Comparison of ENCODE assay signal across 9 mouse cellular contexts in the genomic region with DNA sequence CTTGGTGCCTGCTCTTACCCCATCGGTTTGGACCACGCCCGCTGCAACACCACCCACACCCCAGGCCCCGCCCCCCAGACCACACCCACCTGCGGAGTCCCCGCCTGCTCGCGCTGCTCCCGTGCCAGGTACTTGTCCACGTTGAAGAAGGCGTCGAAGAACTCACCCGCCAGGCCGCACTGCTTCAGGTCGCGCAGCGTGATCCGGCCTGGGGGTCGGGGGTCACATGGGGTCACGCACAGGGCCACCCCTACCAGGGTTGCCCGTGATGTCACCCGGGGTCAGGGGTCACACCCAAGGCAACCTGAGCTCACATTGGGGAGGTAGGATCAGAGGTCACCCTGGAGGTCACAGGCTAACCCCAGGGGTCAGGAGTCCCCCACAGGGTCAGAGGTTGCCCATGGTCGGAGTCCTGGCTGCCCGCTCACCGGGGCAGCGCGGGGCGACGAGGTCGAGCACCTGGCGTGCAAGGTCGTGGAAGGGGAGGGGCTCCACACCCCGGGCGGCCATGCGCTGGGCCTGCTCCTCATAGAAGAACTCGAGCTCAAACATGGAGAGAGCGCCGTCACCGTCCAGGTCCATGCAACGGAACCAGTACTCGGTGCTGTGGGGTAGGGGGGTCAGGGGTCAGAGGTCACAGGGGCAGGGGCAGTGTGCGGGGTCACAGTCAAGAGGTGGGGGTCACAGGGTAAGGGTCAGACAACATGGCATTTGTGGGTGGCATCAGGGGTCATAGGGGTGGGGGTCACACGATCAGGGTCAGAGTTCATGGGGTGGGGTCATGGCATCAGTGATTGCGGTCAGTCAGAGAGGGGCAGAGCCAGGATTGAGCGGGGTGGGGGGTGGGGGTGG. TPM values are rescaled to one million over a fixed set of nuclear protein-coding genes. Genes with fewer than 3 reads are reported as not detected.
DNase-seq lines count a peak whose midpoint lies in the region; ATAC-seq and TF ChIP-seq lines count a peak whose summit lies in the region.
"Had no signal": no experiment of that assay in that cellular context is flagged by ENCODE, and none has a peak within 500 bp of the region (broad histone marks: within the 10 kb centered on the region; RNA-seq: fewer than 3 reads in every experiment).

No protein-coding gene starts in this region.

- no peak overlapping the region for H3K4me3 ChIP-seq in embryonic facial prominence, embryonic 13.5 days
- no peak overlapping the region for H3K4me3 ChIP-seq in hindbrain, postnatal 0 days (ENCODE audit: low read length)
- no peak overlapping the region for H3K4me3 ChIP-seq in limb, embryonic 10.5 days
- H3K4me3 ChIP-seq: myocyte had no signal

- no peak overlapping the region for H3K27ac ChIP-seq in embryonic facial prominence, embryonic 13.5 days
- no peak overlapping the region for H3K27ac ChIP-seq in hindbrain, postnatal 0 days
- H3K27ac ChIP-seq in limb, embryonic 10.5 days = no peak overlapping the region

- H3K9ac ChIP-seq in embryonic facial prominence, embryonic 13.5 days = no peak overlapping the region
- no peak overlapping the region for H3K9ac ChIP-seq in hindbrain, postnatal 0 days (replicated peaks; ENCODE audit: low read length)

- no peak for ATAC-seq in CD4-positive, CD25-positive, alpha-beta regulatory T cell, adult 4 months
- peak; percentile 38; the same call in 1 of the 2 replicates for ATAC-seq in embryonic facial prominence, embryonic 13.5 days (ENCODE audit: insufficient number of reproducible peaks, insufficient read depth, low FRiP score, low TSS enrichment, low read depth)
- peak; percentile 25; the same call in 1 of the 2 replicates for ATAC-seq in hindbrain, postnatal 0 days

- H3K36me3 ChIP-seq in embryonic facial prominence, embryonic 13.5 days = peaks cover 38% of the 10 kb centered on the region
- H3K36me3 ChIP-seq in hindbrain, postnatal 0 days (ENCODE audit: insufficient read depth, low read length) = peaks cover 21% of the 10 kb centered on the region
- H3K36me3 ChIP-seq in limb, embryonic 10.5 days = peaks cover 38% of the 10 kb centered on the region

- peaks cover 32% of the 10 kb centered on the region for H3K9me3 ChIP-seq in embryonic facial prominence, embryonic 13.5 days
- H3K9me3 ChIP-seq in hindbrain, postnatal 0 days (ENCODE audit: low read length) = 0 out of 2 replicates have a peak, but pooled peaks cover 10% of the 10 kb centered on the region
- peaks cover 10% of the 10 kb centered on the region; the same call in 1 of the 2 replicates for H3K9me3 ChIP-seq in limb, embryonic 10.5 days (replicated peaks)

- DNase-seq in CD4-positive, CD25-positive, alpha-beta regulatory T cell, adult 2 months (ENCODE audit: low read depth, low spot score) = peak; percentile 44
- DNase-seq in right cerebral cortex, adult 18-20 months = peak; percentile 5
- no peak for DNase-seq in right cerebral cortex, adult 2 months (ENCODE audit: low spot score in 2 of 2)
- peak; percentile 4 for DNase-seq in hindbrain, postnatal 0 days (ENCODE audit: low spot score)
- peak; percentile 30 for DNase-seq in limb, embryonic 10.5 days (ENCODE audit: low spot score)
- peak; percentile 14 for DNase-seq in skeletal muscle tissue, adult 2 months (ENCODE audit: low read depth, low spot score)

- H3K27me3 ChIP-seq in embryonic facial prominence, embryonic 13.5 days = no peaks in the 10 kb centered on the region
- no peaks in the 10 kb centered on the region for H3K27me3 ChIP-seq in hindbrain, postnatal 0 days (ENCODE audit: insufficient read depth, low read length)
- H3K27me3 ChIP-seq in limb, embryonic 10.5 days (ENCODE audit: low read depth, poor library complexity, severe bottlenecking) = no peaks in the 10 kb centered on the region

- 97% methylated on average over 45 of the region's 45 CpGs for WGBS in embryonic facial prominence, embryonic 13.5 days
- 98% methylated on average over 45 of the region's 45 CpGs for WGBS in hindbrain, postnatal 0 days
- 97% methylated on average over 45 of the region's 45 CpGs for WGBS in limb, embryonic 10.5 days

- no peak overlapping the region for H3K4me2 ChIP-seq in embryonic facial prominence, embryonic 13.5 days
- no peak overlapping the region for H3K4me2 ChIP-seq in hindbrain, postnatal 0 days (ENCODE audit: low read depth, low read length)

- no peaks in the 10 kb centered on the region for H3K4me1 ChIP-seq in embryonic facial prominence, embryonic 13.5 days
- H3K4me1 ChIP-seq in hindbrain, postnatal 0 days (ENCODE audit: insufficient read depth, low read length) = no peaks in the 10 kb centered on the region
- no peaks in the 10 kb centered on the region for H3K4me1 ChIP-seq in limb, embryonic 10.5 days

- no peak for TF ChIP-seq CTCF in hindbrain, postnatal 0 days (IDR thresholded peaks at IDR 0.05; ENCODE audit: low read depth)

RNA-seq across cellular contexts. Expression of a gene that starts 34.8 kb away (rescaled TPM):
- polyA plus RNA-seq in CD4-positive, CD25-positive, alpha-beta regulatory T cell, adult 4 months (2017; shearing (Covaris generic)) = 10 to 100 TPM in 1 of 2 experiments, 1 to 10 TPM in 1; 9.7 to 12.9 TPM
- polyA plus RNA-seq in embryonic facial prominence, embryonic 13.5 days (2015; fragmentation: Nextera tagmentation; extraction: Ambion mirVana) = 113 and 120 TPM in 2 replicates
- total RNA-seq in hindbrain, postnatal 0 days (2014; rRNA removed) = 122 and 181 TPM in 2 replicates
- polyA plus RNA-seq in hindbrain, postnatal 0 days (2015; fragmentation: Nextera tagmentation; extraction: Ambion mirVana) = 150 and 166 TPM in 2 replicates
- 113 and 131 TPM in 2 replicates for polyA plus RNA-seq in limb, embryonic 10.5 days (2016; fragmentation: Nextera tagmentation; extraction: Ambion mirVana)

RNA-seq across cellular contexts. Expression of a gene that starts 51.7 kb away (rescaled TPM):
- not detected for polyA plus RNA-seq in CD4-positive, CD25-positive, alpha-beta regulatory T cell, adult 4 months (2017; shearing (Covaris generic))
- not detected in 2 replicates for polyA plus RNA-seq in embryonic facial prominence, embryonic 13.5 days (2015; fragmentation: Nextera tagmentation; extraction: Ambion mirVana)
- total RNA-seq in hindbrain, postnatal 0 days (2014; rRNA removed) = not detected in 2 replicates
- polyA plus RNA-seq in hindbrain, postnatal 0 days (2015; fragmentation: Nextera tagmentation; extraction: Ambion mirVana) = not detected in 2 replicates
- polyA plus RNA-seq in limb, embryonic 10.5 days (2016; fragmentation: Nextera tagmentation; extraction: Ambion mirVana) = not detected in 2 replicates
- polyA plus RNA-seq: myocyte had no signal

Comparison
In these comparisons a context has a peak if more than half of its experiments do, and no peak if none do; other contexts are left out.
1. DNase-seq: peak in CD4-positive, CD25-positive, alpha-beta regulatory T cell, adult 2 months (single experiment), right cerebral cortex, adult 18-20 months (single experiment), hindbrain, postnatal 0 days (single experiment), limb, embryonic 10.5 days (single experiment) and skeletal muscle tissue, adult 2 months (single experiment); none in right cerebral cortex, adult 2 months (0 of 2).